16 mouse cellular contexts compared by ENCODE assay signal in the genomic region with DNA sequence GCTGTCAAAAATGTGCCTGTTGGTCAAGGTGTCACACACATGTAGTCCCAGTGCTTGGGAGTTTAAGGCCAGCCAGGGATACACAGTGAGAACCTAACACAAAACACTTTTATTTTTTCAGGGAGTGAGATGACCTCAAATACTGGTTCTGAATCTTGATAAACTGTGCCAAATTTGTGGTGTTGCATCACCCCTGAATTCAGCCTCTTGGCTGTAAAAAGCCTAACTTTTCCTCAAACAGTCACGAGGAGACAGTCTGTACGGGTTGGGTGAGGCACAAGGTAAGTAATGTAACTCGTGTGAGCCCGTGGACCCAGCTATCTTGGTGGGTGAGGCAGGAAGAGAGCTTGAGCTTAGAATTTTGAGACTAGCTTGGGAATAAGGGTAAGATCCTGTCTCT.
"Had no signal": no experiment of that assay in that cellular context is flagged by ENCODE, and none has a peak within 500 bp of the region (broad histone marks: within the 10 kb centered on the region; RNA-seq: fewer than 3 reads in every experiment).

No protein-coding gene starts in this region.

- H3K36me3 ChIP-seq: kidney, embryonic 15.5 days; limb, embryonic 12.5 days; liver, embryonic 15.5 days; midbrain, embryonic 12.5 days; neural tube, embryonic 13.5 days had no signal

- H3K4me2 ChIP-seq: kidney, embryonic 15.5 days; limb, embryonic 12.5 days; liver, embryonic 15.5 days; midbrain, embryonic 12.5 days; neural tube, embryonic 13.5 days had no signal

- H3K4me3 ChIP-seq: kidney, embryonic 15.5 days; limb, embryonic 12.5 days; liver, embryonic 15.5 days; midbrain, embryonic 12.5 days; neural tube, embryonic 13.5 days had no signal

- DNase-seq: kidney, postnatal 25 days; liver; lung, adult 2 months; lung, postnatal 10 days; retina, postnatal 1 day; right cerebral cortex, postnatal 4 days; spleen, adult 18-20 months; thymus, adult 18-20 months; thymus, postnatal 14 days had no signal

- H3K27me3 ChIP-seq: kidney, embryonic 15.5 days; limb, embryonic 12.5 days; liver, embryonic 15.5 days; midbrain, embryonic 12.5 days; neural tube, embryonic 13.5 days had no signal

- ATAC-seq: midbrain, embryonic 16.5 days had no signal

- H3K4me1 ChIP-seq: kidney, embryonic 15.5 days; limb, embryonic 12.5 days; liver, embryonic 15.5 days; midbrain, embryonic 12.5 days; neural tube, embryonic 13.5 days had no signal

- H3K9me3 ChIP-seq: kidney, embryonic 15.5 days; limb, embryonic 12.5 days; liver, embryonic 15.5 days; midbrain, embryonic 12.5 days; neural tube, embryonic 13.5 days had no signal

- H3K9ac ChIP-seq: kidney, embryonic 15.5 days; limb, embryonic 12.5 days; liver, embryonic 15.5 days; midbrain, embryonic 12.5 days; neural tube, embryonic 13.5 days had no signal

- H3K27ac ChIP-seq: kidney, embryonic 15.5 days; limb, embryonic 12.5 days; liver, embryonic 15.5 days; macrophage; midbrain, embryonic 12.5 days; neural tube, embryonic 13.5 days had no signal
